Mouse (Mus musculus): ENCODE measurements at regions not wholly inside any gene's neighbourhood (a gene's known extent, or its start where the extent isn't known, plus 50 kb on each side); places are given as distances from the start of the nearest gene placed in this dataset.

- no peak overlapping the region for H3K4me3 ChIP-seq (ENCODE audit: insufficient read depth, low read depth, low read length)
- peak overlapping the region; percentile 34; the same call in 1 of the 2 replicates for H3K27ac ChIP-seq (replicated peaks; ENCODE audit: low read depth, low read length)
- H3K4me1 ChIP-seq (ENCODE audit: control insufficient read depth, insufficient read depth, insufficient read length, low read length), result peaks cover 11% of the 10 kb centered on the region; the same call in 1 of the 2 replicates
Measured at GRCm38 (mm10) chr2:75244311-75245033, 414.6 kb upstream of the Hnrnpa3 start.

DNA sequence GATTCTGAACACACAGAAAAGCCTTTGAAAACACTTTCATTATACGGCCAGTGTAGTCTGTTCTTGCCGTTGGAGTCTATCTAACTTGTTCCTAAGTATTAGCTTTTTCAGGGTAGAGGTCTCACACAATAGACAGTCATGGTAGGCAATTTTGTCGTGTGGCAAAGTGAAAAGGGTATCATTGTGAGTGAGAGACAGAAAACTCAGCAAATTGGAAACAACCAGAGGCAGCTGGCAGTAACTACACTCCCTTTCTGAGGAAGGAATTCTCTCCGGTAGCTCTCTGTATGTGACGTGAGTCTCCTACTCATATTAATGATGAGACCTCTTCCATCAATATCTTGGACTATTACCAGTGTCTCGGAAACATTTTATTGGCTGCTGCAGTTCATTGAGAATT is 413.8 kb upstream of the Hnrnpa3 start:
- no peak overlapping the region for H3K27ac ChIP-seq (replicated peaks; ENCODE audit: low read depth, low read length)
- peaks cover 11% of the 10 kb centered on the region; the same call in 1 of the 2 replicates for H3K4me1 ChIP-seq (ENCODE audit: control insufficient read depth, insufficient read depth, insufficient read length, low read length)

GRCm38 (mm10) chr2:75245662-75246061 is 413.4 kb upstream of the Hnrnpa3 start:
- Histone ChIP-seq H3K27ac (replicated peaks; ENCODE audit: low read depth, low read length) (0 out of 2 replicates have a peak overlapping the region, but pooled peaks have one; percentile 39), H3K4me1 (ENCODE audit: control insufficient read depth, insufficient read depth, insufficient read length, low read length) (peaks cover 11% of the 10 kb centered on the region; the same call in 1 of the 2 replicates), H3K4me3 (ENCODE audit: insufficient read depth, low read depth, low read length) (no peak overlapping the region)

More for the DNA sequence above, 413.8 kb upstream of the Hnrnpa3 start:
- H3K4me3 ChIP-seq (ENCODE audit: insufficient read depth, low read depth, low read length), result no peak overlapping the region

DNA sequence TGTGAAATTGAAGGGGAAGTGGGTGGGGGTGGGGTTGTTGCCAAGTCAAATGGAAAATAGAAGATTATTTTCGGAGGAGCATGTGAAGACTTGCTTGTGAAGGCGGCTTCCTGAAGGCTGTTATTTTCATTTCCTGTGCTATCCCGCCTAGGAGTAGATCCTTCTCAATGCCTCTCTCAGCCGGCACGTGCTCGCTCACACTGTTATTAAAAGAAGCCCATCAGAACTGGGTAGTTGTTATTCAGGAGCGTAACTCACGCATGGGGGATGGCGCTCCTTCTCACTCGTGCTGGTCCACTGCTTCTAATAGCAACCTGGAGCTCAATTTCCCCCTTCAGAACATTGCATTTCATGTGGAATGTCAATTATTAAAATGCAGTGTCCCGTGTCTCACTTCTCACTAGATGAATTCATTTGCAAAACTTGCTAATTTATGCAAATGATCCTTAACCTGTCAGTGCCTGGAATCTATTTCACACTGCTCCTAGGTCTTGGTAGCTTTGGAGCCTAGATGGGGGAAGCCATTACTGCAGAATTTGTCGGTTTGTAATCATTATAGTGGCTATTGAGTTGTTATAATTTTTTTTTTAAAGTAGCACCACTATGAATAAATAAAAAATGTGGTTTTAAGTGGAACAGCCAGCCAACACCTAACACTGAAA is 412.8 kb upstream of the Hnrnpa3 start:
- no peak overlapping the region for H3K4me3 ChIP-seq (ENCODE audit: insufficient read depth, low read depth, low read length)
- H3K4me1 ChIP-seq (ENCODE audit: control insufficient read depth, insufficient read depth, insufficient read length, low read length), result peaks cover 11% of the 10 kb centered on the region; the same call in 1 of the 2 replicates
- no peak overlapping the region for H3K27ac ChIP-seq (replicated peaks; ENCODE audit: low read depth, low read length)

GRCm38 (mm10) chr2:75248251-75248650 is 410.8 kb upstream of the Hnrnpa3 start:
- Histone ChIP-seq H3K4me1 (ENCODE audit: control insufficient read depth, insufficient read depth, insufficient read length, low read length) (peaks cover 11% of the 10 kb centered on the region; the same call in 1 of the 2 replicates), H3K27ac (replicated peaks; ENCODE audit: low read depth, low read length) (no peak overlapping the region), H3K4me3 (ENCODE audit: insufficient read depth, low read depth, low read length) (no peak overlapping the region)

GRCm38 (mm10) chr2:75250507-75250906 is 408.6 kb upstream of the Hnrnpa3 start:
- Histone ChIP-seq H3K4me1 (ENCODE audit: control insufficient read depth, insufficient read depth, insufficient read length, low read length) (peaks cover 4% of the 10 kb centered on the region; the same call in 1 of the 2 replicates), H3K27ac (replicated peaks; ENCODE audit: low read depth, low read length) (no peak overlapping the region), H3K4me3 (ENCODE audit: insufficient read depth, low read depth, low read length) (no peak overlapping the region)

DNA sequence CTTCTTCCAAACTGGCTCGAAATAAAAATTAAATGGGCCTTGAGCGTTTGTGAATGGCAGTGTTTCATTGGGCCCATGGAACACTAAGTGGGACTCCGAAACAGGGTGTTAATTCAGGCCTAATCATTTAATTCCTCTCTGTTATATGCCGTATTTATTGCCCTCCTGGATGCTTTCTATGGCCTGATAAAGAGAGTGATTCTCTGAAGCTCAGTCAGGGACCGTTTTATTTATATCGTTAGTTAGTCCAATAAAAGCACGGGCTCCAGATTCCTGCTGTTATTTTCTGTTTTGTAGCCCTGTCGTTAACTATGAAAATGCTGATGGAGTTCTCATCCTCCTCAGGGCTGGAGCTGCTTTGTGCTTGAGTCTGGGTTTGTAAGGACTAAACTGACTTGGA is 406.2 kb upstream of the Hnrnpa3 start:
- no peak overlapping the region for H3K4me3 ChIP-seq (ENCODE audit: insufficient read depth, low read depth, low read length)
- H3K27ac ChIP-seq (replicated peaks; ENCODE audit: low read depth, low read length), result no peak overlapping the region
- no peaks in the 10 kb centered on the region for H3K4me1 ChIP-seq (ENCODE audit: control insufficient read depth, insufficient read depth, insufficient read length, low read length)

GRCm38 (mm10) chr2:75265218-75265617 is 393.8 kb upstream of the Hnrnpa3 start:
- H3K4me1 ChIP-seq (ENCODE audit: control insufficient read depth, insufficient read depth, insufficient read length, low read length), result no peaks in the 10 kb centered on the region
- H3K4me3 ChIP-seq (ENCODE audit: insufficient read depth, low read depth, low read length), result no peak overlapping the region

DNA sequence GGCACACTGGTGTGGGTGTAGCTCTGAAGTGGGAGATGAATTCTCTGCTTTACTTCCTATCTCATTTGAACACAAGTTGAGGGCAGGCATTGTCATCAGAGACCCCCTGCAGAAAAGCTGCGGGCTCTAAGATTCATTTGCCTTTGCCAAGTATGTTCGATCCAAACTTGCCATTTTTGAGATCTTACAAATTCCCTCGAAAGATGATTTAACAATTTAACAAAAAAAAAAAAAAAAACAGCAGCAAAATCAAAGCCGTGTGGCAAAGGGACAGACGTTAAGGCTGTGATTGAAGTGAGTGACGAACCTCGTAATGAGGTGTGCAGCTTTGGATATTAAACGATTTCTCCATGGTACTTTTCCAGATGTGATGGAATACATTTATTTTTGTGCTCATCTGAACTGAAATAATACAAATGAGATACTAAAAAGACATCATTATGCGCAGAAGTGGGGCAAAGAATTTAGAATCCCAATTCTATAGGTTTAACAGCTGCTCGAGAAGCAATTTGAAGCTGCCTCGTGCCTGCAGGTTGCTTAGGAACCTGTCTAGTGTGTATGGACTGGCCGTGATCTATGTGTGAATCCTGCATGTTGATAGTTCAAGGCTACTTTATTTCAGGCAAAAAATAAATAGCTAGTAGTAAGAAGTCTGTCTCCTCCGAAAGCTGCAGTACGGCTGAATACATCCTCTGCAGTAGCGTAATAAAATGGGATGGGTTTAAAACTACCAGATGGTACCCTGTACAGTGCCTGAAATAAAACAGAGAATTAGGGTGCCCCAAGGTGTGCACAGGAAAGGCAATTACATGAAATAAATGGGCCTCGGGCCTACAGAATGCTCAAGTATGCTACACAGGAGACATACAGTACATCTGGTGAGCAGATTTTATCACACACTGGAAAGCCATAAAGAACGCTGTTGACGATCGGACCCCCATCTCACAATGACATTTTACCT is 393.0 kb upstream of the Hnrnpa3 start:
- H3K27ac ChIP-seq (replicated peaks; ENCODE audit: low read depth, low read length), result no peak overlapping the region
- H3K4me1 ChIP-seq (ENCODE audit: control insufficient read depth, insufficient read depth, insufficient read length, low read length), result no peaks in the 10 kb centered on the region
- H3K4me3 ChIP-seq (ENCODE audit: insufficient read depth, low read depth, low read length), result no peak overlapping the region

More at GRCm38 (mm10) chr2:75265218-75265617, 393.8 kb upstream of the Hnrnpa3 start:
- H3K27ac ChIP-seq (replicated peaks; ENCODE audit: low read depth, low read length), result no peak overlapping the region

DNA sequence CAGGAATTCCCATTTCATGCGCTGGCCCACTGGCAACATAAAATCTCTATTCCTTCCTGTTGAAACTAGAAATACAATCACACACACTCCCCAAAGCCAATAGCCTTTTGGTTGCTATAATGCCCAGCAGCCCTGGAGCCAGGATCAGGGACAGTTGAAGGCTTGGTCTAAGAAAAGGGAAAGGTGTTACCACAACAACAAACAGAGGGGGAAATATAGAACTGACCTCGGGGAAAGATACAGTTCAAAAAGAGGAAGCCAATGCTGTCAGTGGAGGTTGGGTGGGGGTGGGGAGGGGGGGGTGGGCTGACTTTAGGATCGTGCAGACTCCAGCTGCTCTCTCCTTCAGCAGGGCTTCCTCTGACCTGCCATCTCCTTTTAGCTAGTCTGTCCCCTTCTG is 391.1 kb upstream of the Hnrnpa3 start:
- H3K4me3 ChIP-seq (ENCODE audit: insufficient read depth, low read depth, low read length), result no peak overlapping the region
- H3K27ac ChIP-seq (replicated peaks; ENCODE audit: low read depth, low read length), result no peak overlapping the region
- H3K4me1 ChIP-seq (ENCODE audit: control insufficient read depth, insufficient read depth, insufficient read length, low read length), result no peaks in the 10 kb centered on the region

DNA sequence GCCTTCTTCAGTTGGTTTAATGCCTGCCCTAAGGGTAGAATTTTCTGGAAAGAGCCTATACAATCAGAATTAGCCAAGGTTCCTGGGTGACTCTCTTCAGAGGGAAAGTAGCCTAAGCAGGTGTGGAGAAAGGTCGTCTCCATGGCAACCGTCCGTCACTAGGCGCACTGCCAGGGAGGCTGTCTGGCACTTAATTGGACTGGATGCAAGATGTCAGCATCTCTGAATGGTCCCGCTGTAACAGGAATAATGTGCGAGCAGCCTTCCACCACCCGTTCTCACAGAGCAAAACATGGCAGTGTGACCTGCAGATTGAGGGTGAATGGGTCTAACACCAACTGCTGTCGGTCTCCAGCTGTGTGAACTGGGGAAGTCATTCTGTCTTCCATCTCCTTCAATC is 389.6 kb upstream of the Hnrnpa3 start:
- Histone ChIP-seq H3K4me1 (ENCODE audit: control insufficient read depth, insufficient read depth, insufficient read length, low read length) (no peaks in the 10 kb centered on the region), H3K4me3 (ENCODE audit: insufficient read depth, low read depth, low read length) (no peak overlapping the region), H3K27ac (replicated peaks; ENCODE audit: low read depth, low read length) (no peak overlapping the region)

DNA sequence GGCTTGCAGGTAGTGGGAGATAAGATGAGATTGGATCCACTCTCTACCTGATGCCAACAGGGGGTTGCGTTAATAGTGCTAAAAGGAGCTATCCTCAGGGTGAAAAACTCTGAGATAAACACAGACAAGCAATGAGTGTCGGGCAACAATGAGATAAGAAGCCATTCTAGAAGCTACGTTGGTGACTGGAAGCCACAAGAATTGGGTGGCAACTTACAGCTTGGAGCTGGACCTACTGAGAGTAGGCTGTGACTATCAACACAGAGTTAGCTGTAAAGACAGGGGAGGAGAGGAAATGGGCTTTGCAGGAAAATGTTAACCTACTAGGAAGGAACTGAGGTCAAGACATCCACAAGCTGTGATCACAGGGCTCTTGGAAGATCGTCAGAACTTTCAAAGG is 388.9 kb upstream of the Hnrnpa3 start:
- Histone ChIP-seq H3K4me3 (ENCODE audit: insufficient read depth, low read depth, low read length) (no peak overlapping the region), H3K27ac (replicated peaks; ENCODE audit: low read depth, low read length) (no peak overlapping the region), H3K4me1 (ENCODE audit: control insufficient read depth, insufficient read depth, insufficient read length, low read length) (no peaks in the 10 kb centered on the region)

DNA sequence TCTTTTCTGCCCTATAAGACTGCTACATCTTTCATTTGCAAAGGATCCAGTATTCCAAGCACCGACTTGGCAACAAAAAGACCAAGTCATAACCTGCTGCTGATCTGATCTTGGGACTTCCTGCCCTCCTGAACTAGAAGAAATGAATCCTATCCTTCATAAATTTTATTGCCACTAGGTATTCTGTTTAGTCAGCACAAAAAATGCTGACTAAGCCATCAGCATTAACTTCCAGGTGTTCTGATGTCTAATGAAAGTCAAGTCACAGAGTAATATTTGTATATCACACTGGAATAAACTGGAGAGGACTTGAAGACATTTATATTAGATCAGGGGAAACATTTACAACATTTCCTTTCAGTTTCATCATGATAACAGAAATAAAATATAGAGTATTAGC is 371.2 kb upstream of the Hnrnpa3 start:
- H3K4me3 ChIP-seq (ENCODE audit: insufficient read depth, low read depth, low read length), result no peak overlapping the region
- H3K4me1 ChIP-seq (ENCODE audit: control insufficient read depth, insufficient read depth, insufficient read length, low read length), result 0 out of 2 replicates have a peak, but pooled peaks cover under 1% of the 10 kb centered on the region

DNA sequence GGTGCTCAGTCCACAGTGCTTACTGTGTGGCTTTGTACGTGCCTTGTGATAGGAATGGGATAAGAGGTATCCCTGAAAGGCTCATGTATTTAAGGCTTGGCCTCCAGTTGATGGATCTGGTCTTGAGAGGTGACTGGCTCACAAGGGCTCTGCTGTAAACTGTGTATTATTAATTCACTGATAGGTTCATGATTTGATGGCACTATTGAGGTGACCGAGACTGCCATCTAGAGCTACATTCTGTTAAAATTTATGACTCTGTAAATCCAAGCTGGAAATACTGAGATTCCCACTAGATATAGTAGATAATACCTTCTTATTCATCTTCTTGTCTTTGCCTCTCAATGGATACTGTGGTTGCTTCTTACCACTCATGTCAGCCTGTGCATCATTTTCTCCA is 367.4 kb upstream of the Hnrnpa3 start:
- no peak overlapping the region for H3K27ac ChIP-seq (replicated peaks; ENCODE audit: low read depth, low read length)
- no peaks in the 10 kb centered on the region for H3K4me1 ChIP-seq (ENCODE audit: control insufficient read depth, insufficient read depth, insufficient read length, low read length)
- H3K4me3 ChIP-seq (ENCODE audit: insufficient read depth, low read depth, low read length), result no peak overlapping the region

More for the DNA sequence above, 371.2 kb upstream of the Hnrnpa3 start:
- H3K27ac ChIP-seq (replicated peaks; ENCODE audit: low read depth, low read length), result no peak overlapping the region

DNA sequence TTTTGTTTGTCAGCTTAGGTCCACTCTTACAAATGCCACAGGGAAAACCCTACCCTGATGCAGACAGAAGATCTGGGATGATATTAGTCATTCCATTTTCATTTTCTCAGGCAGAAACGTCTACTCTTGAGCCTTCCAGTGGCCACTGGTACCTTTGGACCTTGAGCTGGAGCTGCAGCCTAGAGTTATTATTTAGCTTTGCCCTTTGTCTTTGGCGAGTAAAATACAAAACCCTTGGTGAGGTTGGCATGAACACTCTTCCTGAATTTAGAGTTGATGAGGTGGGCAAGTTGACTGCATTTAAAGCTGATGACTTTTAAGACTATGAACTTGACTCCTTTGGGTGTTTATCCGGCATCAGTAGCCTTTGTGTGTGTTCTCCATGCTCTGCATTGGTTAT is 352.2 kb upstream of the Hnrnpa3 start:
- H3K4me1 ChIP-seq (ENCODE audit: control insufficient read depth, insufficient read depth, insufficient read length, low read length), result no peaks in the 10 kb centered on the region
- H3K4me3 ChIP-seq (ENCODE audit: insufficient read depth, low read depth, low read length), result no peak overlapping the region
- H3K27ac ChIP-seq (replicated peaks; ENCODE audit: low read depth, low read length), result no peak overlapping the region

Measured in brown adipose tissue, adult 24 weeks (tissue).